13 mouse cellular contexts compared by ENCODE assay signal in the genomic region with DNA sequence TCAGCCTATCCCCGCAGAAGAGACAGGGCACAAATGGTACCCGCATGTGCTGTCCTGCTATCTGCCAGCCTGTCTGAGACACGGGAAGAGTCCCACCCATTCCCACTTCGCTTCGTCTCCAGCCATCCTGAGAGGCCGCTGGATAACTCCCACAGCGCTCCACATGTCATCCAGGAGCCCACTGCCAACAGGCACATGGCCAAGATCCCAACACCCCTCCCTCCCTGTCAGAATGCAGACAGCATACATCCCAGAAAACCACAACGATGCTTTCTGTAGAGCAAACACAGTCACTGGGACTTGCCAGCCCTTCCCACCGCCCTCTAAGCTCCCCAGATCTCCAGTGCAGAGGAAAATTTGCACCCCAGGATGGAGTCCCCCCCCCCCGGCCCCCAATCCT.
DNase-seq lines count a peak whose midpoint lies in the region; ATAC-seq and TF ChIP-seq lines count a peak whose summit lies in the region.
"Had no signal": no experiment of that assay in that cellular context is flagged by ENCODE, and none has a peak within 500 bp of the region (broad histone marks: within the 10 kb centered on the region; RNA-seq: fewer than 3 reads in every experiment).

No protein-coding gene starts in this region.

- no peaks in the 10 kb centered on the region for H3K9me3 ChIP-seq in forebrain, embryonic 13.5 days (replicated peaks)
- H3K9me3 ChIP-seq in forebrain, embryonic 11.5 days (ENCODE audit: control insufficient read depth, low read length) = no peaks in the 10 kb centered on the region
- no peaks in the 10 kb centered on the region for H3K9me3 ChIP-seq in kidney, postnatal 0 days (replicated peaks; ENCODE audit: low read length)
- H3K9me3 ChIP-seq in midbrain, postnatal 0 days (ENCODE audit: low read length) = no peaks in the 10 kb centered on the region
- no peaks in the 10 kb centered on the region for H3K9me3 ChIP-seq in midbrain, embryonic 13.5 days
- no peaks in the 10 kb centered on the region for H3K9me3 ChIP-seq in stomach, embryonic 15.5 days
- no peaks in the 10 kb centered on the region for H3K9me3 ChIP-seq in liver, embryonic 11.5 days (ENCODE audit: control insufficient read depth, low read length)
- H3K9me3 ChIP-seq: G1E; hindbrain, embryonic 15.5 days; neural tube, embryonic 13.5 days had no signal

- H3K4me1 ChIP-seq in forebrain, embryonic 13.5 days = peaks cover 58% of the 10 kb centered on the region
- no peaks in the 10 kb centered on the region for H3K4me1 ChIP-seq in forebrain, embryonic 11.5 days (replicated peaks; ENCODE audit: control insufficient read depth, insufficient read depth, low read length)
- H3K4me1 ChIP-seq in kidney, postnatal 0 days (replicated peaks; ENCODE audit: insufficient read depth, low read length) = no peaks in the 10 kb centered on the region
- no peaks in the 10 kb centered on the region for H3K4me1 ChIP-seq in kidney, adult 2 months (ENCODE audit: control insufficient read depth, insufficient read depth, low read length)
- no peaks in the 10 kb centered on the region for H3K4me1 ChIP-seq in midbrain, postnatal 0 days (ENCODE audit: insufficient read depth, low read length)
- peaks cover 48% of the 10 kb centered on the region for H3K4me1 ChIP-seq in midbrain, embryonic 13.5 days (replicated peaks)
- peaks cover 16% of the 10 kb centered on the region for H3K4me1 ChIP-seq in stomach, embryonic 15.5 days
- H3K4me1 ChIP-seq in liver, embryonic 11.5 days (replicated peaks; ENCODE audit: control insufficient read depth, insufficient read depth, low read length) = peaks cover 3% of the 10 kb centered on the region; the same call in 1 of the 2 replicates

- 50% methylated on average over 10 of the region's 10 CpGs for WGBS in forebrain, embryonic 13.5 days
- 81% methylated on average over 10 of the region's 10 CpGs for WGBS in forebrain, embryonic 11.5 days
- 43% methylated on average over 10 of the region's 10 CpGs for WGBS in kidney, postnatal 0 days
- 65% methylated on average over 10 of the region's 10 CpGs for WGBS in kidney, adult 2 months
- WGBS in midbrain, postnatal 0 days = 64% methylated on average over 10 of the region's 10 CpGs
- WGBS in midbrain, embryonic 13.5 days = 70% methylated on average over 10 of the region's 10 CpGs
- 47% methylated on average over 10 of the region's 10 CpGs for WGBS in stomach, embryonic 15.5 days
- WGBS in liver, embryonic 11.5 days = 68% methylated on average over 10 of the region's 10 CpGs

- no peak for DNase-seq in forebrain, embryonic 11.5 days (ENCODE audit: low spot score)
- DNase-seq in kidney, postnatal 0 days (ENCODE audit: low spot score) = peak; percentile 67
- DNase-seq in kidney, adult 2 months = no peak
- peak; percentile 70 for DNase-seq in midbrain, postnatal 0 days (ENCODE audit: low spot score)
- no peak for DNase-seq in liver, embryonic 11.5 days (ENCODE audit: low spot score)
- DNase-seq: layer of hippocampus, adult 9-11 months; liver had no signal

- TF ChIP-seq POLR2A in kidney, adult 2 months (IDR thresholded peaks at IDR 0.05; ENCODE audit: low read depth, low read length) = no peak

- no peak overlapping the region; the same call in none of the 2 replicates for H3K27ac ChIP-seq in forebrain, embryonic 13.5 days
- no peak overlapping the region for H3K27ac ChIP-seq in forebrain, embryonic 11.5 days (ENCODE audit: low read depth, low read length)
- H3K27ac ChIP-seq in kidney, postnatal 0 days = no peak overlapping the region
- H3K27ac ChIP-seq in kidney, adult 2 months (ENCODE audit: insufficient read depth, low read depth, low read length) = no peak overlapping the region
- no peak overlapping the region for H3K27ac ChIP-seq in midbrain, postnatal 0 days (ENCODE audit: low read depth, low read length)
- H3K27ac ChIP-seq in midbrain, embryonic 13.5 days = no peak overlapping the region
- H3K27ac ChIP-seq in stomach, embryonic 15.5 days = no peak overlapping the region
- no peak overlapping the region for H3K27ac ChIP-seq in liver, embryonic 11.5 days (ENCODE audit: low read depth, low read length)
- H3K27ac ChIP-seq: hindbrain, embryonic 15.5 days; neural tube, embryonic 13.5 days had no signal

- 0 out of 2 replicates have a peak, but pooled peaks cover 4% of the 10 kb centered on the region for H3K27me3 ChIP-seq in forebrain, embryonic 13.5 days
- H3K27me3 ChIP-seq in forebrain, embryonic 11.5 days (ENCODE audit: control insufficient read depth, insufficient read depth, low read length) = no peaks in the 10 kb centered on the region
- no peaks in the 10 kb centered on the region for H3K27me3 ChIP-seq in kidney, postnatal 0 days (ENCODE audit: insufficient read depth, low read length)
- H3K27me3 ChIP-seq in kidney, adult 2 months (replicated peaks; ENCODE audit: control insufficient read depth, insufficient read depth, low read length) = no peaks in the 10 kb centered on the region
- H3K27me3 ChIP-seq in midbrain, postnatal 0 days (ENCODE audit: insufficient read depth, low read length) = no peaks in the 10 kb centered on the region
- H3K27me3 ChIP-seq in midbrain, embryonic 13.5 days = no peaks in the 10 kb centered on the region
- H3K27me3 ChIP-seq in stomach, embryonic 15.5 days (replicated peaks) = no peaks in the 10 kb centered on the region
- no peaks in the 10 kb centered on the region; the same call in 1 of the 2 replicates for H3K27me3 ChIP-seq in liver, embryonic 11.5 days (replicated peaks; ENCODE audit: control insufficient read depth, insufficient read depth, low read length)
- H3K27me3 ChIP-seq: hindbrain, embryonic 15.5 days had no signal

- no peak overlapping the region for H3K9ac ChIP-seq in forebrain, embryonic 13.5 days
- no peak overlapping the region for H3K9ac ChIP-seq in forebrain, embryonic 11.5 days (ENCODE audit: low read length)
- no peak overlapping the region for H3K9ac ChIP-seq in kidney, postnatal 0 days (ENCODE audit: low read depth, low read length)
- H3K9ac ChIP-seq in midbrain, postnatal 0 days (replicated peaks; ENCODE audit: low read length, poor library complexity, severe bottlenecking) = 0 out of 2 replicates have a peak overlapping the region, but pooled peaks have one; percentile 13
- H3K9ac ChIP-seq in midbrain, embryonic 13.5 days (replicated peaks) = no peak overlapping the region
- H3K9ac ChIP-seq in stomach, embryonic 15.5 days = no peak overlapping the region
- no peak overlapping the region for H3K9ac ChIP-seq in liver, embryonic 11.5 days (ENCODE audit: low read depth, low read length)
- H3K9ac ChIP-seq: hindbrain, embryonic 15.5 days; neural tube, embryonic 13.5 days had no signal

- ATAC-seq in forebrain, embryonic 13.5 days = peak; percentile 55; the same call in 1 of the 2 replicates
- no peak for ATAC-seq in forebrain, embryonic 11.5 days (replicated peaks; ENCODE audit: low FRiP score)
- ATAC-seq in kidney, postnatal 0 days (replicated peaks; ENCODE audit: low FRiP score, low read depth) = no peak
- ATAC-seq in midbrain, postnatal 0 days (ENCODE audit: low FRiP score) = no peak
- ATAC-seq in midbrain, embryonic 13.5 days = no peak
- ATAC-seq in stomach, embryonic 15.5 days (ENCODE audit: insufficient read depth, low FRiP score, low read depth) = 0 out of 2 replicates have a peak, but pooled peaks have one; percentile 37
- no peak for ATAC-seq in liver, embryonic 11.5 days (replicated peaks; ENCODE audit: low FRiP score)

- no peak for TF ChIP-seq CTCF in kidney, postnatal 0 days (IDR thresholded peaks at IDR 0.05; ENCODE audit: low read depth)
- TF ChIP-seq CTCF in kidney, adult 2 months (conservative IDR thresholded peaks at IDR 0.05; ENCODE audit: insufficient read depth, insufficient read length, low read depth, low read length) = no peak
- no peak for TF ChIP-seq CTCF in midbrain, postnatal 0 days (IDR thresholded peaks at IDR 0.05)

- no peak overlapping the region for H3K4me3 ChIP-seq in forebrain, embryonic 13.5 days
- H3K4me3 ChIP-seq in forebrain, embryonic 11.5 days (ENCODE audit: low read depth, low read length) = no peak overlapping the region
- H3K4me3 ChIP-seq in kidney, postnatal 0 days (replicated peaks; ENCODE audit: low read depth, low read length) = no peak overlapping the region
- H3K4me3 ChIP-seq in kidney, adult 2 months (ENCODE audit: insufficient read depth, low read depth, low read length) = no peak overlapping the region
- no peak overlapping the region for H3K4me3 ChIP-seq in midbrain, postnatal 0 days (ENCODE audit: low read depth, low read length)
- H3K4me3 ChIP-seq in midbrain, embryonic 13.5 days (replicated peaks) = no peak overlapping the region
- no peak overlapping the region for H3K4me3 ChIP-seq in stomach, embryonic 15.5 days (replicated peaks)
- no peak overlapping the region for H3K4me3 ChIP-seq in liver, embryonic 11.5 days (ENCODE audit: low read depth, low read length)
- H3K4me3 ChIP-seq: hindbrain, embryonic 15.5 days; neural tube, embryonic 13.5 days had no signal

- H3K4me2 ChIP-seq in forebrain, embryonic 13.5 days = no peak overlapping the region
- no peak overlapping the region for H3K4me2 ChIP-seq in forebrain, embryonic 11.5 days (ENCODE audit: low read depth, low read length, severe bottlenecking)
- H3K4me2 ChIP-seq in kidney, postnatal 0 days (ENCODE audit: low read length) = no peak overlapping the region
- no peak overlapping the region for H3K4me2 ChIP-seq in midbrain, postnatal 0 days (ENCODE audit: low read depth, low read length, poor library complexity, severe bottlenecking)
- no peak overlapping the region for H3K4me2 ChIP-seq in midbrain, embryonic 13.5 days (replicated peaks)
- H3K4me2 ChIP-seq in stomach, embryonic 15.5 days = no peak overlapping the region
- H3K4me2 ChIP-seq in liver, embryonic 11.5 days = no peak overlapping the region
- H3K4me2 ChIP-seq: hindbrain, embryonic 15.5 days; neural tube, embryonic 13.5 days had no signal

- no peaks in the 10 kb centered on the region for H3K36me3 ChIP-seq in forebrain, embryonic 13.5 days (ENCODE audit: poor library complexity, severe bottlenecking)
- H3K36me3 ChIP-seq in forebrain, embryonic 11.5 days (ENCODE audit: control insufficient read depth, insufficient read depth, low read length) = no peaks in the 10 kb centered on the region
- no peaks in the 10 kb centered on the region for H3K36me3 ChIP-seq in kidney, postnatal 0 days (ENCODE audit: insufficient read depth, low read length)
- H3K36me3 ChIP-seq in kidney, adult 2 months (ENCODE audit: control insufficient read depth, insufficient read depth, low read length) = no peaks in the 10 kb centered on the region
- H3K36me3 ChIP-seq in midbrain, postnatal 0 days (ENCODE audit: insufficient read depth, low read length) = no peaks in the 10 kb centered on the region
- H3K36me3 ChIP-seq in midbrain, embryonic 13.5 days = no peaks in the 10 kb centered on the region
- no peaks in the 10 kb centered on the region for H3K36me3 ChIP-seq in stomach, embryonic 15.5 days
- no peaks in the 10 kb centered on the region for H3K36me3 ChIP-seq in liver, embryonic 11.5 days (ENCODE audit: control insufficient read depth, insufficient read depth, low read length)
- H3K36me3 ChIP-seq: G1E; hindbrain, embryonic 15.5 days; neural tube, embryonic 13.5 days had no signal

Comparison
In these comparisons a context has a peak if more than half of its experiments do, and no peak if none do; other contexts are left out.
1. ATAC-seq: peak in forebrain, embryonic 13.5 days (single experiment) and stomach, embryonic 15.5 days (single experiment); none in forebrain, embryonic 11.5 days (single experiment), kidney, postnatal 0 days (single experiment), midbrain, postnatal 0 days (single experiment), midbrain, embryonic 13.5 days (single experiment) and liver, embryonic 11.5 days (single experiment).
2. DNase-seq: peak in kidney, postnatal 0 days (single experiment) and midbrain, postnatal 0 days (single experiment); none in forebrain, embryonic 11.5 days (single experiment), kidney, adult 2 months (single experiment) and liver, embryonic 11.5 days (single experiment).